Mouse (Mus musculus) MEL-GATA-1-ER (cell line): ENCODE results near the gene Mapk11.

Experiments used
- DNase-seq: peaks from one replicate; pipeline ENCODE4 v3.0.0-alpha.2; 2012; ENCODE audit warnings: low read depth; ENCODE audit errors: extremely low read depth

The Mapk11 gene

GRCm38 (mm10) chr15:89104425-89104824, 45.0 kb downstream of the Mapk11 start:
- no peak for DNase-seq

DNA sequence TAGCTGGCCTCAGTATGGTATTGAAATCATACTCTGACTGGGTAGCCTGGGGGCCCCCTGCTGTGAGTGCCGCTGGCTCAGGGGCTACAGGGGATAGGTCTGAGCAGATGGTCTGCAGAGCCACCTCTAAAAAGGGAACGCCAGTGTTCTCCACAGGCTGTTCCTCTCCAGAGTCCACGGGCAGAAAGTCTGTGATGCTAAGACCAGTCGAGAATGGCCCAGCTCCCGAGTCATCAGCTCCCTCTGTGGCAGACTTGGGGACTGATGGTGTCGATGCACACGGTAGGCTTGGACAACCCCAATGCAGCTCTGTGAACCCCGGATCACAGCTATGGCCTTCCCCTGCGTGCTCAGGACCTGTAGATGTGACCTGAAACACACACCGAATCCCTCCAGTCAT, 45.5 kb downstream of the Mapk11 start:
- DNase-seq: no peak

- no peak for DNase-seq
Observed at GRCm38 (mm10) chr15:89102646-89103045, 46.8 kb downstream of the Mapk11 start.

DNA sequence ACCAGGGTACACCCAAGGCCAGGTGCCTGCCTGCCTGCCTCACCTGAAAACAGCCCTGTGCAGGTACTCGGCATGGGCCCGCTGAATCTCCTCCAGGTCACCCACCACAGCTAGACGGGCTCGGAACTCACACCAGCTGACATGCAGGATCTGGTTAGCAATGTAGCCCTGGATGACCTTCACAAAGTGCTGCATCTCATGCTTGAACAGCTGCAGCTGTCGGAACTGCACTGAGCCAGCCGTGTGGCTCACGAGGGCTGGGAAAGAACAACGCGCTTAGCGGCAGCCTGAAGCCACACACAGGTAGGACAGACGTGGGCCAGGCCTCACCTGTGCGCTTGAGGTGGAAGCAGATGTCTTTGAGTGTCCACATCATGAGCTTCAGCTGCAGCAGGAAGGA, 48.6 kb downstream of the Mapk11 start:
- DNase-seq: no peak

- no peak for DNase-seq
Observed at GRCm38 (mm10) chr15:89098616-89099015, 50.8 kb downstream of the Mapk11 start.

- DNase-seq: no peak
Observed at GRCm38 (mm10) chr15:89097450-89097849, 52.0 kb downstream of the Mapk11 start.
